Mouse (Mus musculus) layer of hippocampus, postnatal 25 days (tissue): Measurements from ENCODE around the gene Poc1b. TPM values are rescaled to one million over a fixed set of nuclear protein-coding genes. Genes with fewer than 3 reads are reported as not detected.
"Not testable (repeated sequence)": the region's sequence is repeated elsewhere in the genome, so short reads cannot be mapped to it uniquely, and the experiment has no call there.

Source experiments
- DNase-seq, 2 experiments: peaks; one replicate each; pipeline ENCODE4 v3.0.0; 2022; ENCODE audit warnings: mixed read lengths in 2 of 2, low spot score in 1 of 2; ENCODE audit errors: extremely low spot score in 1 of 2
- total RNA-seq, 2 experiments: library from RNA; stranded (reverse); gene quantifications; 2 replicates each; pipeline ENCODE4 v1.2.3; 2021

Gene Poc1b
- total RNA-seq, 2 experiments from 2014 or later, result 6.5 to 8.2 TPM

- DNase-seq, result peak in 1 of 2 experiments; percentile 36
Observed at GRCm38 (mm10) chr10:99152063-99152462, 45.2 kb downstream of the Poc1b start.

- no peak for DNase-seq
Observed at GRCm38 (mm10) chr10:99154635-99155034, 47.8 kb downstream of the Poc1b start.

GRCm38 (mm10) chr10:99156808-99157207 lies 50.0 kb downstream of the Poc1b start:
- DNase-seq, result no peak

- not testable (repeated sequence) for DNase-seq
Observed at GRCm38 (mm10) chr10:99157697-99158096, 50.9 kb downstream of the Poc1b start.

GRCm38 (mm10) chr10:99161987-99162582 lies 55.2 kb downstream of the Poc1b start:
- no peak for DNase-seq

GRCm38 (mm10) chr10:99163002-99163401 lies 56.2 kb downstream of the Poc1b start:
- no peak for DNase-seq

GRCm38 (mm10) chr10:99164871-99165477 lies 58.1 kb downstream of the Poc1b start:
- DNase-seq, result peak in 1 of 2 experiments; percentile 33

GRCm38 (mm10) chr10:99165751-99166282 lies 59.0 kb downstream of the Poc1b start:
- DNase-seq, result no peak

- DNase-seq, result no peak
Observed at GRCm38 (mm10) chr10:99166392-99166791, 59.6 kb downstream of the Poc1b start.

- DNase-seq, result no peak
Observed at GRCm38 (mm10) chr10:99168404-99168803, 61.6 kb downstream of the Poc1b start.

- no peak for DNase-seq
Observed at GRCm38 (mm10) chr10:99168840-99169764, 62.3 kb downstream of the Poc1b start.

- DNase-seq, result no peak
Observed at GRCm38 (mm10) chr10:99169765-99170129, 62.9 kb downstream of the Poc1b start.

GRCm38 (mm10) chr10:99171961-99172497 lies 65.2 kb downstream of the Poc1b start:
- no peak for DNase-seq

- no peak for DNase-seq
Observed at GRCm38 (mm10) chr10:99172906-99173507, 66.2 kb downstream of the Poc1b start.

- no peak for DNase-seq
Observed at GRCm38 (mm10) chr10:99176911-99177310, 70.1 kb downstream of the Poc1b start.

GRCm38 (mm10) chr10:99178118-99178517 lies 71.3 kb downstream of the Poc1b start:
- no peak for DNase-seq

GRCm38 (mm10) chr10:99179122-99179521 lies 72.3 kb downstream of the Poc1b start:
- DNase-seq, result no peak

GRCm38 (mm10) chr10:99179566-99179965 lies 72.7 kb downstream of the Poc1b start:
- DNase-seq, result no peak

- DNase-seq, result no peak
Observed at GRCm38 (mm10) chr10:99181497-99181896, 74.7 kb downstream of the Poc1b start.

- DNase-seq, result no peak
Observed at GRCm38 (mm10) chr10:99182107-99182506, 75.3 kb downstream of the Poc1b start.
